Mouse (Mus musculus) cerebellum, postnatal 10 days (tissue): ENCODE measurements at regions not wholly inside any gene's neighbourhood (a gene's known extent, or its start where the extent isn't known, plus 50 kb on each side); places are given as distances from the start of the nearest gene placed in this dataset.

Experiments
- DNase-seq, 2 experiments: peaks; one replicate each; pipeline ENCODE4 v3.0.0; 2021; ENCODE audit warnings: mixed read lengths in 2 of 2

DNA sequence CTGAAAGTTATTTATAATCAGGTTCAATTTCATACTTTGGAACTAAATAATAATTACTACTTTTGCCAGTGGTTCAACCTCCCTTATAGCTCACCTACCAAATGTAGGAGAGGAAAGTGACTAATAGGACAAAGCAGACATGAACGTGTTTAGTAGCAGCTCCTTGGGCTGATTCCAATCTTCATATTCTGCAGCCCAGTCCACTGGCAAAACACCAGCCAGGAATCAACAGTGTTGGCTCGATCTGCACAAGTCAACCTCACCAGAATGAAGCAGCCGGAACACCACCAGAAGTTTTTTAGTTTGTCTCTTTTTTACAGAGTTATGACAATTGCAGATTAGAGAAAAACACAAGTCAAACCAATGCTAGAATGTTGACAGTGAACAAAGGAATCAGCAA, 717.0 kb downstream of the Pcdh17 start:
- DNase-seq: peak; percentile 52 to 59

DNA sequence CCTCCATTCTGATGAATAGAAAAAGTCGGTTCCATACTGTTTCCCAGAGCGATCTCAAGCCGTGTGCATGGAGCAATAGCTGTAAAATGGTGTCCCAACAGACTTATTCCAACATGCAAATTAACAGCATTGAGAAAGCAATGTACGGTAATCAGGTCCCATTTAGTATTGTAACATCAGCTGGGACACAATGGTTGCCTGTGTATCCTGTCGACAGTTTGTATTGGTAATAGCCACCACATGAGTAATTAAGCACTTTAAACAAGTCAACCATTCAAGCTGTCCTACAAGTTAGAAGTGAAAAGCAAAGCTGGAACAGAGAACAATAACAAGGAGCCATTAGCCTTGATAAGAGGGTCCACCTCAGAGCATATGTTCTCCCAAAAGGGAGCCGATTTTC, 743.4 kb downstream of the Pcdh17 start:
- no peak for DNase-seq

DNA sequence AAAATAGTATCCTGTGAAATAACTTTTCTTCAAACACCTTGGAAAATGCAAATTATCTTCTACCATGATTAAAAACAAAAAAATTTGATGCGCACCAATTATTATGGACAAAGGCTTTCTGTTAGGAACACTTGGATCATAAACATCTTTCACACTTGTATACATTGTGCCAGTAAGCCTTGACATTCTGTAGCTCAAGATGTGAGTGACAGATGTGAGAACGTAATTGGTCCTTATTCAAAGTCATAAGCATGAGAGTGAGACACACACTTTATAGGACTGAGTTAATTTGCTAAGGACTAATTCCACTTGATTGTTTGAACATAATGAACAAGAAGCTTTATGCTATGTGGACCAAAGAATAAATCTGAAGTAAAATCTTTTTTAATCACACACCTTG, 760.7 kb downstream of the Pcdh17 start:
- DNase-seq: no peak

DNA sequence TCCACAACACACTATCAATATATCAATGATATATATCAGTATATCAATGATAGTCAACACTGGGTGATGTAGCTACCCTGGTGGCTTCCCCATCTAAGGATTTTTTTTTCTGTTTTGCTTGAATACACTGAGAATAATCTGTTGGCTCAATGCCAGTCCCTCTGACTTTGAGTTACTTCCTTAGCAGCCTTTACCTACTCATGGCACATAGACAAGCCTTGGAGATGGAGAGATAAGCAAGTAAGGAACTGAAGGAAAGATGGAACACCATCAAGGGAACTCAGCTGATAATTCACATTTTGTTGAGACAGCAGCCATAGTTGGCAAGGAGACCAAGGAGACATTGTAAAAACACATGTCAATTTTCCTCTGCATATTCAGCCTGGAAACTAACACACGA, 765.0 kb downstream of the Pcdh17 start:
- DNase-seq: peak in 1 of 2 experiments; percentile 1

DNA sequence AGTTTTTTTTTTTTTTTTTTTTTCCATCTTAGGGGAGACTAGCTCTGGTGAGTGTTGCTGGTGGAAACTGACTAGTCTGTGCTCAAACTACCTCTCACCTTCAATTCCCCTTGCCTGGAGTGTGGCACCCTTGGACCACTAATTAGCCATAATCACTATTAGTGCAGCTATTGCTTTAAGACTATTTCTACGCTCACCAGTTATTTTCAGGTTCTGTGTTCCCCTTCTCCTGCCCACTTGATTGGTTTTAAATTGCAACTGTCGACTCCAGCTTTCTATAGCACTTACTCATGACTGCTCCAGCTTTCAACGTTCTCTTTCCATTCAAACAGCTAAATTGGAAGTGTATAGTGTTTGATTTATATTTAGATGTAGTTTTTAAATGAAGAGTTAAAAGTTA, 771.7 kb downstream of the Pcdh17 start:
- DNase-seq: no peak
